Mouse (Mus musculus) T-helper 2 cell (primary cell): ENCODE data around the gene Gm47996.
"Not testable (repeated sequence)": the region's sequence is repeated elsewhere in the genome, so short reads cannot be mapped to it uniquely, and the experiment has no call there.

Source experiments
- in situ Hi-C: fragments of 300-600 bp; cut with MboI, MseI; formaldehyde crosslinking; loops from one replicate; pipeline ENCODE4 v1.15.1; 2025; ENCODE audit warnings: high pct_unique_total_duplicates

The Gm47996 gene

DNA sequence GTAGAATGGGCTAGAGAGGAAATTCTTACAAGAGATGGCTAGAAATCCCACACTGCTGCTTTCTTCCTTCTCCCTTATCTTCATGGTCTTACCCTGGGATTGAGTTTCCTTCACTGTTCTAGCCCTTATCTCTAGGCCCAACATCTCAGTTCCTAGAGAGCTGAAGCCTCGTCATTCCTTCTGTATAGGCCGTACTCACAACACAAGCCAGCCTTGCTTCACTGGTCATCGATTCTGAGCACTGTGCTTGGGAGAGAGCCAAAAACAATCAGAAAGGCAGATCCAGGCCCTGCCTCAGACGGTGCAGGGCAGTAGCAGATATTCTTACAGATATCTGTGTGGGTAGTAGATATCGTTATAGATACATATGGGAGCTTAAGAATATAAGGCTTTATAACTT is 1.4 kb upstream of the Gm47996 start:
- in situ Hi-C loops: not testable (repeated sequence)

DNA sequence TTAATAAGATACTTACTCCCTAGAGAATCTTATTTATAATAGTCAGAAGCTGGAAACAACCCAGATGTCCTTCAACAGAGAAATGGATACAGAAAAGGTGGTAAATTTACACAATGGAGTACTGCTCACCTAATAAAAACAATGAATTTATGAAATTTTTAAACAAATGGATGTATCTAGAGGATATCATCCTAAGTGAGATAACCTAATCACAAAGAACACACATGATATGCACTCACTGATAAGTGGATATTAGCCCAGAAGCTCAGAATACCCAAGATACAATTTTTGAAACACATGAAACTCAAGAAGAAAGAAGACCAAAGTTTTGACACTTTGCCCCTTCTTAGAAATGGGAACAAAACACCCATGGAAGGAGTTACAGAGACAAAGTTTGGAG is 987 bp upstream of the Gm47996 start:
- in situ Hi-C loops: not testable (repeated sequence)

DNA sequence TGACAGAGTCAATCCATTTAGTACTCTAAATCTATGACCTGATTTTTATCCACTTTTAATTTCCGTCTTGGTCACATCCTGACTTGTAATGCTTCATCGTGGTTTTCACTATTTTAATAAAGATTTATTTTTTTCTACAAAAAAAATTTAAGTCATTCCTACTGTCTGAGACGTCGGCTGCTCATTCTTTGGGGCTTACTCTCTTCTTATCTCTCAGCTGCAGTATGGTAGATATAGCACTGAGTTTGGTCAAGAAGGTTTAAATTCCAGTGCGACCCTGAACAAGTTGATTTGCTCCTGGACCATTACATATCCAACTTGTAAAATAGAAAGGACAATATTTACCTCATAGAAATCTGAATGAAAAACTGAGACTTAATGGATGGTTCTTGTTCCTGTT is 1.7 kb downstream of the Gm47996 start:
- in situ Hi-C loops: not testable (repeated sequence)

DNA sequence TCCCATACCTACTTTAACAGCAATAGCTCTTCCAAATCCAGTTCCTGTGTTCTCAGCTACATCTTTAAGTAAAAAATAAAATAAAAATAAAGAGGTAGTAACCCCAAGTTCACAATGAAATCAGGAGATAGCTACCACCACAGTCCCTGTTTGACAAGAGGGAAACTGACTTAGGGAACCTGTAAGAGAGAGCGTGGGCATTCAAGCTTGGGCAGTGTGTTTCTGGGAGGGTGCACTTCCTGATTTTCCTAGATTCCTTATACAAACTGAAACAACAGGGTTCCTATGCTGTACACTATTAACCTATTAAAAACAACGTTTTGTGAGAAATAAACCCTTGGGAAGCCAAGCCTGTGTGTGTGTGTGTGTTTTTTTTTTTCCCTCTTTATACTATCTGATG is 4.9 kb downstream of the Gm47996 start:
- in situ Hi-C loops: no loop called here

DNA sequence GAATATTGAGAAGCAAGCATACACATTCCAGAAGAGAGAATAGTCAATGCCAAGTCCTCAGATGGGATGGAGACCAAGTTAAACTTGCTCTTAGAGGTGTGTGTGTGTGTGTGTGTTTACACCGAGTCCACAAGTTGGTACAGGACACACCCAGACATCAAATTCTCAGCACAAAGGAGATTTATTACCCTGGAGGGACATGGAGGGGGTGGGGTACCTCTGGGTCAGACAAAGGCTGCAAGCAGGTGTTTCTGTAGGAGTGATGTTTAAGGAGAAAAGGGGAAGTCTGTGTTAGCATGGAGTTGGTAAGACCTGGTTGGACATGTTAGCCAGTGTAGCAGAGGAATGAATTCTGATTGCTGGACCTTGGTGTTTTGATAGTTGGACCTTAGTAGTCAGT is 6.1 kb downstream of the Gm47996 start:
- in situ Hi-C loops: no loop called here

DNA sequence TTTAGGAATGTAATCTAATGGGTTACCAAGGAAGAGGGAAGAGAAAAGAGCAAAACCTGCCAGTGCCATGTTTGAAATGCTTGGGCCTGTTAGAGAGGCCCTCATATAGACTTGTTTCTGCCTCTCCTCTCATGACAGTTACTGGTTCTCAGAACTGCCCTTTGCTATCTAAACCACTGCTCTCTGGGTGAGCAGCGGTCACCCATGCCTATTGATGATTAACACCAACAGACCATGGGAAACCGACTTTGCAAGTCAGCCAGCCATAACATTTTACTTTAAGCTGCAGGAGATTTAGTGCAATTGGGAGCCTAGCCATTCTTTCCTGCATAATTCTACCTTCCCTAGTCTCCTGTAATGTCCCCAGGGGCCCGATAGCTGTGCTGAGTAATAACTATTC is 6.5 kb downstream of the Gm47996 start:
- in situ Hi-C loops: no loop called here

DNA sequence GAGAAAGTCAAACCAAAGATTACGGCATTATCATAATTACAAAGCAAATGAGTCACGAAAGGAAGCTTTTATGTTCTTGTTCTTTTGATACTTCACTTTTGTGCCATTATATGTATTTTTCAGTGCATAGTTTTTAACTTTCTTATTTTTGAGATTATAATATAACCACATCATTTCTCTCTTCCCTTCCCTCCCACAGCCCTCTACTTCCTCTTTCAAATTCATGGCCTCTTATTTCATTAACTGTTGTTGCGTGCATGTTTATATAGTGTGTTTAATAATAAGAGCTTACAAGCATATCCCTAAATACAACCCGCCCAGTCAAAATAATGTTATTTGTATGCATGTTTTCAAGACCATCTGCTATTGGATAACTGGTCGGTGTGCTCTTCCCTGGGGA is 9.1 kb downstream of the Gm47996 start:
- in situ Hi-C loops: no loop called here

DNA sequence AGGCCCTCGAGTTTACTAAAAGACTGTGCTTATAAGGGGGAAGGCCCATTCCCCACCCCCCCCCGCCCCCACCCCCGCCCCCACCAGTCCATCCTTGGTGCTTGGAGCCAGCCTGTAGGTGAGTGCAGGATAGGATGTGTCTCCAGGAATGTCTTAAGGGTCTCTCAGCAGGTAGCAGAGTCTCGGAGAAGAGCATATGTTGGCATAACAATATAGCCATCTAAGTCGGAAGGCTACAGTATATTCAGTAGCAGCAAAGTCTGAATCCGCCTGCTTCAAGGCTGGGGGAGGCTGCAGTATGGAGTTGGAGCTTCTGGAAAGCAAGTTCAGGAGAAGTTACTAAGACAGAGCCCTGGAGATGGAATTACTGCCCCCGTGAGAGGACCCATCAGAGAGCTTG is 10.2 kb downstream of the Gm47996 start:
- in situ Hi-C loops: no loop called here

DNA sequence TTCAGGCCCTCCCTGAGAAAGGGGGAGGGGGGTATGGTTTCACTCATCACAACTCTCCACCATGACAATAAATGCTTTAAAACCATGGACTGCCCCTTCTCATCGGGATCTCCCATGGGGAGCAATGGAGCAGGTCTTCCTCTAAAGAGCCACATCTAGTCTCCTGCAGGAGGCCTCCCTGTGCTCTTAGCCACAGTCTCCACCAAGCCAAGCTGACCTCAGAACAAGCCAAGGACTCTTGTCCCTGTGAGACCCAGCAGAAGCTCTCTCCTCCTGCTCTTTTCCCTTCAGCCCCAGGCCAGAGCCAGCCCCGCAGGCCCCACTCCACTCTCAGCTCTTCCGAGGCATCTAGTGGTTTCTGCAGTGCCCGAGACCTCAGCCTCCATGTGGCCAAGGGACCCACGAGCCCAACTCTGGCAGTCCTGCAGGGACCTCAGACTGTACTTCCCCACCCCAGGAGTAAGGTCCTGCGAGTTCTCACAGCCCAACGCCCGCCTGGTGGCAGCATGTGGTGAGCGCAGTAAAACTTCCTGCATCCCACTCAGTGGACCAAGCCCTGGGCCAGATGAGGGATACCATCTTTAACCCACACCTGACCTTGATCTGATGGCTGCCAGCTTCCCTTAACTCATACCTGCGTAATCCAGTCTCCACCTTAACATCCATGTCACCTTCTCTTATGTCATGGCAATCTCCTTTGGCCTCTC is 12.8 kb downstream of the Gm47996 start:
- in situ Hi-C loops: no loop called here

DNA sequence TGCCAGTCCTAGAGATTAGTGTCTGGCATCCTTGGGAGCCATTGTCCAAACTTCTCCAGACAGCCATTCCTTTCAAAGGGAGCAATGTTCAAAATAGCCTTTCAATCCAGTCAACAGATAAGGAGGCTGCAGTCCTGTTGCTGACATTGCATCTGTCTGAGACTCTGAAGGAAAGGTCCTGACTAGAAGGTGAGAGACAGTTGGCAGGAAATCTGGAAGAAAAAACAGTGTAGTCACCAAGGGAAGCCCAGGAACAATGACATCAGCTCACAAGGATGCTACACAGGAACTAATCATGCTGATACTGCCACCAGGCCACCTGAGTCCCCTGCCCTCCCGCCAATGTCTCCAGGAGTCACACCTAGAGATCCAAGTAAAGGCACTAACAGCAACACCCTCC is 13.4 kb downstream of the Gm47996 start:
- in situ Hi-C loops: no loop called here

DNA sequence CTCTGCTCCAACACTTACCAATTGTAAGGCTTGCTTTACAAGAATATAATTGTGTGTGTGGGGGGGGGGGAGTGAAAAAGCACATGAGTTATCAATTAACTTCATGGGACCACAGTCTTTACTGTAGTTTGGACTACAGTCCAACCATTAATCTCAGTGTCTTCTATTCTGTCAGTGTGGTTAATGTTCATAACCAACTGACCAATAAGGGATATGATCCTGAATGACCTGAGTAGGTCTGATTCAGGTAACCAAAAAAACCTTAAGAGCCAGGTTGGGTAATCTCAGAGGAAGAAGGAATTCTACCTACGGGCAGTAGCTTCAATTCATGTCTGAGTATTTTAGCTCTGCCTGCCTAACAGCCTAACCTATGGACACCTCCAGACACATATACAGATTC is 14.6 kb downstream of the Gm47996 start:
- in situ Hi-C loops: no loop called here

DNA sequence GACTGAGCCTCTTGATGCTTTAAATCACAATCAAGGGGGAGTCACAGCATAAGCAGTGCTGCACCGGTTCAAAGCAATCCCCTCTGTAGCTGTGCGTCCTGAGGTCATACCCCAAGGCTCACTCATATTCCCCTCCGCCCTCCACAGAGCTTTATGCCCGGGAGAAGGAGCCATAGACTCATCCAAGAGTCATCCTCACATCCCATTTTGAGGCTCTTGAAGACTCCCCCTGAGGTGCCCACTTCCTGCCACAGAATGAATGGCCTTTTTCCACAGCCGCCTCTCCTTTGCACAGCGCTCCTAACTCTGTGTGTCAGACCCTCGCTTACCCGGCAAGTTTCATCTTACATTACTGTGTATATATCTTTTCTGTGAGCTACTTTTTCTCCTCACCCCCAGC is 17.6 kb downstream of the Gm47996 start:
- in situ Hi-C loops: no loop called here

DNA sequence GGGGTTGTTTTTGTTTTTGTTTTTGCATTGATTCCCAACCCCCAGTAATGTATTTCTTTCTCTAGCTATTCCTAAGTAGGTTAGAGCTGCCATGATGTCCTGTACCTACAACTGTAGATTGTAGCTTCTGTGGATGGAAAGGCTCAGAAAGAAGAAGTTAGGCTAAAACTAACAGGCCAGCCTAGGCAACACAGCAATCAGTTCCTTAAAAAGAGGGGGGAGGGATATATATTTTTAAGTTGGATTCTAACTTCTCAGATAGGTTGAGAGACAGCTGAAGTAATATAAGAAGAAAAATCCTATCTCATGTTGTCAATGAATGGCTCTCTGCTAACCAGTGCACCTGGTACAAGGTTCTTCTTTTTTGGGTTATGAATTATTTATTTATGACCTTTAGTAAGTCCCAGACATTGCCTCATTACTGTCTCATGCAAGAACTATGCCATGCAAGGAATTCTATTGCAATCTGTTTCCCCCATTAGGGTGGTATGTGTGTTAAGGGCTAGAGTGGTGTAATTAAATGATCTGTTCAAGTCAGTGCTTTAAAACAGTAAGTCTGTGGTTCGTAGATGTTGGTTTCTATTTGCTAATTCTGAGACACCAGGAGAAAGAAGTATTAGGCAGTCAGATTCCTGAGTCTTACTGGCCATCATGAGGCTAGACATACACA is 18.5 kb downstream of the Gm47996 start:
- in situ Hi-C loops: no loop called here

DNA sequence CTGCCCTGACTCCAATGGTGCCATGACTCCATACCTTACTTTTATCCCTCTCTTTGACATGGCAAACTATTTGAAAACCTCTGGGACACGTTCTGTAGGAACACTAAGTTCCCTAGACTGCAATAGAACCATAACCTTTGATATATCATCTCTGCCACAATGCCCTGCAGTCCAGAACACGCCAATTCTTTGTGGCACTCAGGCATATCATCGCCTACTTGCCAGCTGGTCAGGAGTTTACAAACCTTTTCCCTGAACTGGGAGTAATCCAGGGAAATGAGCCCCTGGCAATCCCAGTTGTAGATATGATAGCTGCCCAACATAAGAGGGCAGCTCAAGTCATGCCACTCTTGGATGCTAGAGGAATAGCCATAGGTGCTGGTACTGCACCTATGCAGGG is 22.4 kb downstream of the Gm47996 start:
- in situ Hi-C loops: no loop called here

DNA sequence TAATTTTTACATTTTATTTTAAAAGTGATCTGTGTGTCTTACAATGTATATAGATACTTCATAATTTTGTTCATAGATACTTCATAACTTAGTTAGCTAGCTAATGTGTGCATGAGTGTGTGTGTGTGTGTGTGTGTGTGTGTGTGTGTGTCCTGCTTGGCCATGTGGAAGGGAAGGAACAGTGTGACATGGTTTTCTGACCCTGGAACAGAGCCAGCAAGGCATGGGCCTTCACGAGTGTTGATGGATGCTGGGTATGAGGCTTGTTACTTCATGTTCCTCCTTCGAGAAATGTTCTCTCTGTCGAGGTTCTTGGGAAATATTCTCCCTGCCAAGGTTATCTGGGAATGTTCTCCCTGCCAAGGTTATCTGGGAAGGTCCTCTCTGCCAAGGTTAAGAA is 23.8 kb downstream of the Gm47996 start:
- in situ Hi-C loops: no loop called here

DNA sequence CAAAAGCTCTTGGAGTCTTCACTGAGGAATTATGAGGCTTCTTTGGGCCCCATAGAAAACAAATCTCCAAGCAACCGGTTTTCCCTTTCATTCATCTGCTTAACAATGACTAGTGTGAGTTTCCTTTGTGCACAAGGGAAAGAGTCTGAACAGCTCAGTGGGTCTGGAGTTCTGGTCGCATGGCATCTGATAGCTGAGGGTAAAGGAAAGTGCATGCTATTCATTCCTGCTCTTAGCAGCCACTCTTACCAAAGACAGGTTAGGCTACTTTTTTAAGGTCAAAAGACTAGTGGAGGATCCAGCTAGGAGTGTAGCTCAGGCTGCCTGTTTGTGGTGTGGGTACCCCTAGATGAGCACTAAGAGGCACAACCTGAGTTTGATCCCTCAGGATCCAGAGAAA is 25.6 kb downstream of the Gm47996 start:
- in situ Hi-C loops: no loop called here

DNA sequence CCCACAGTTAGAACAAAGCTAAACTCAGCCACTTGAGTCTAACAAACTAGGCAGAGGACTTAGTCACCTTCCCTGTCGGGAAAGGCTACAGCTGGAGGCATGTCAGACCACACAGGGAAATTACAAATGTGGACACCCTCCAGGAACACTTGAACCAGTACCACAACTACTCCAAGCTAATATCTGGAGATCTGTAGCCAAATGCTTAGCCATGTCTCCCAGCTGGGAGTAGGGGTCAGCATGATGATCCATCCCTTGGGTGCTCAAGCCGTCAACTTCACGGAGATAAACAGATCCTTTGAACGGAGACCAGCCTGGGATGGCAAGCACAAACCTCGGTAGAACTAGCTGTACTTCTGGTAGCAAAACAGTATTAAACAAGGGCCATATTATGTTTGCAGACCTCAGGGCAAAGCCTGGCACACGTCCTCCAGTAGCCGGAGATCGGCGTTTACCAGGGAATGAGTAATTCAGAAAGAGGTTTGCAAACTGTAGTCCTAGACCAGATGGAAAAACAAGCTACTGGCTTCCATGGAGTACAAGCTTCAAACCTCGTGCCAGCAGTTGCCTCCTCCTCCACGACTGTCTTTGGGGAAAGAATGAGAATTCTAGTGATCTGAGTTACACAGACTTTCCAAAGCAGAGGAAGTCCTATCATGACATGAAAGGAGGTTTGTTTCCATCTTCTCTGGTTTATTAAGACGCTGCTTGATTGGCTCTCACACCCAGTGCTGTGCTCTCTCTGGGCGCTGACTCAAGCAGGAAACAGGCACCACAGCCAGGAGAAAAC is 26.4 kb downstream of the Gm47996 start:
- in situ Hi-C loops: no loop called here

DNA sequence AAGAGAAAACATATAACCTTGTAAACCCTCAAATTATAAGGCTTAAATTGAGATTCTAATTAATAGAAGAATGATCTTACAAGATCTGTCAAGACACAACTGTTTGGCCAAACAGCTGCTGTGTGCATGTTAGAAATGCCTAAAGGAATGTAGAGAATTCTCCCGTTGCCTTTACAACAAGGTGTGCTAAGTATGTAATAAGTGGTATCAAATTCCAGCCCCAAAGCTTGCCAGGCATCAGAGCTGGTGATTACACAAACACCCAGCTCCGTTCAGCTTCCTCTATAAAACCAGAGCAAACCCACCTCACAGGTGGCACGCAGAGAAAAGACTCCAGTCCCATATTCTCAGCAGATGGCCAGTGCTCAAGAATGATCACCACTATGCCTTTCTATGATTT is 27.8 kb downstream of the Gm47996 start:
- in situ Hi-C loops: no loop called here

DNA sequence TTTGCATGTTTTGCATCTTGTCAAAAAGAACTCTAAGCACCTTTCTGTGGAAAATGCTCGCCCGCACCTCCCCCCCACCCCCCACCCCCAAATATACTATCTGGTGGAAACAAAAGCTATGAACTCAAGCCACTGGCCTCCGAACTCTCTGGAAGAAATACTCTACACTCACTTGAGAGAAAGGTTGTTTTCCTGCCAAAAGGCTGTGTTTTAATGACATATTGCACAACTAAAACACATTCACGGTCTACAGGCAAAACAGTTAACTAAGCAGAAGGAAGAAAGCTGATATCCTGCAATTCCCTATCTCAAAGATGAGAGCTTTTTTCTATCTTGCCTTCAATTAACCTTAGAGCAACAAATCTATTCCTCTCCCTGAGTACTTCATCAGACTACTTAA is 33.4 kb downstream of the Gm47996 start:
- in situ Hi-C loops: no loop called here

DNA sequence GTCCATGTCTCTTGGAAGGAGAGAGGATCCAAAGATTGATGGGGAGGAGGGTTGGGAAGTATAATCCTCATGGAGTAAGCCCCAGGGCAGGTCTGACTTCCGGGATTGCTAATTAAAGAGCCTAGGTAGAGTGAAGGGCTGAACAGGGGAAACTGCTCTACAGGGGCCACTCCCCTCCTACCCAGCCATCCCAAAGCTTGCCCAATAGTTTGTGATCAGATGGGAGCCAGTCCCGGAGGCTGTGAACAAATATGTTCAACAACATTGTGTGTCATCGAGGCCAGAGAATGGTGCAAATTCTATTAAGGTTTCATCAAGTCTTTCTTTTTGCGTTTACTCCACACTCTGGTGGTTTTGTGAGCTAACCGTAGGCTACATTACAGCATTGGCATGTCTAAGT is 34.1 kb downstream of the Gm47996 start:
- in situ Hi-C loops: no loop called here

DNA sequence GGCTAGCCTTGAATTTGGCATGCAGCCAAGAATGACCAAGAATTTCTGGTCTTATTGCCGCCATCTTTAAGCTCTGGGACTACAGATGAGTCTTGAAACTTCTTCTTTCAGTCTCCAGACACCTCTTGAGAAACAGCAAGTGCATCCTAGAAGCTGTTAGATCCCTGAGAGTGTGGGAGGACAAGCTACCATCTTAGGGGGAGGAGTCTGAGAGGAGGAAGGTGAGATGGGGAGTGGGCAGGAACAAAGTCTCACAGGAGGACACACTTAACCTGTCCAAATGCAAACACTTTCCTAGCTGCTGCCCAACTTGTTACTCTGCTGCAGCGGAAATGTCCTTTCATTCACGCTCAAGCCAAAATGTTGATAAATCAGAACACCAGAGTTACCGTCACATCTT is 34.8 kb downstream of the Gm47996 start:
- in situ Hi-C loops: no loop called here

DNA sequence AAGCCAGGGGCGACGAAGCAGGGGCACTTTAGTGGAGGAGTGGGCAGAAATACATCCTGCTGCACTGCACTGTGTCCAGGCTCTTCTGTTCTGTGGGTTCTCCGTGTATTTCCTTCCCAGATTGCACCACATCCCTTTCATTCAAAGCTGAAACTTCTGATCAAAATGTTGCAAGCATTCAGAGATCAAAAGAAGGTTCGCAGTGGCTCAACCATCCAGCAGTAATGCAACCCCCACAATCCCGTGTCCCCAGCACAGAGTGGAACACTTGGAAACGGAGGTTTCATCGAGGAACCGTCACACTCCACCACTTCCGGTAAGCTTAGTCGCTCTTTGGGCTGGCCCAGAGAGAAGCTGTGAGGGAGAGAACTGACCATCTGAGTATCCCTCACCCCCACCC is 35.2 kb downstream of the Gm47996 start:
- in situ Hi-C loops: no loop called here

DNA sequence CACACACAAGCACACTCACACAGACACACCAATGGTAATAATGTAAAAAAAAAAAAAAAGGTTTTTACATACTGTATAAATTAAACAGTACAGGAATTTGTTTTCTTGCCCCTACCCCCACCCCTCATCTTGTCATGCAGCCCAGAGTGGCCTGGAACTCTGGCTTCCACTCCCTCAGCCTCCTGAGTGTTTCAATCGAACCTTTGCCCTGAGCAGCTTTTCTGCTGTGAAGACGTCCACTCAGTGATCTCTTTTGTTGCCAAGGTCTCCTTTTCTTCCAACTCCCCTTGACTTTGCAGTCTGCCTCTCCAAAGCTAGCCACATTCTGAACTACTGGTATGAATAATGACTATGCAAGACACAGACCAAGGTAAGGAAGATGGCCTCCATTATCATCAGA is 35.9 kb downstream of the Gm47996 start:
- in situ Hi-C loops: no loop called here
